In the genomic region with DNA sequence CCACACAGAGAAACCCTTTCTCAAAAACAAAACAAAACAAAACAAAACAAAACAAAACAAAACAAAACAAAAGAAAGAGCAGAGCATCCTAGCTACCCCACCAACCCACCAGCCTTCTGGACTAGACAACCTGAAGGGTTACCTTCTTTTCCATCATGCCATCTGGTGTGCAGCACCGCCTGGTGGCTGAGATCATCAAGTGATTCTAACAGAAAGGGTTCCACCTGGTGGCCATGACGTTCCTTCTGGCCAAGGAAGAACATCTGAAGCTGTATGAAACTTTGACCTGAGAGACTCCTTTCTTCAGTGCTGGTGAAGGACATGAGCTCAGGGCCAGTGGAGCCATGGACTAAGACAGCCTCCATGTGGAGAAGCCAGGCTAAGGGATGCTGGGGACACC, we compare ENCODE assay signal across 9 mouse cellular contexts. TPM values are rescaled to one million over a fixed set of nuclear protein-coding genes. Genes with fewer than 3 reads are reported as not detected.
DNase-seq lines count a peak whose midpoint lies in the region; ATAC-seq and TF ChIP-seq lines count a peak whose summit lies in the region.
"Had no signal": no experiment of that assay in that cellular context is flagged by ENCODE, and none has a peak within 500 bp of the region (broad histone marks: within the 10 kb centered on the region; RNA-seq: fewer than 3 reads in every experiment).

No protein-coding gene starts in this region.

- DNase-seq in heart, adult 11 months = peak; percentile 92
- peak; percentile 81 for DNase-seq in MEL (ENCODE audit: low read depth, low spot score)
- peak; percentile 45 for DNase-seq in cerebellum, adult 11 months
- DNase-seq in gastrocnemius, adult 18-20 months (ENCODE audit: low spot score) = peak; percentile 71
- DNase-seq in large intestine, adult 2 months (ENCODE audit: low read depth, low spot score) = peak; percentile 60
- peak; percentile 66 to 79 for DNase-seq in lung, postnatal 4 days
- DNase-seq in spleen, adult 2 months (ENCODE audit: low read depth in 1 of 2, low spot score in 2 of 2) = peak; percentile 63 to 71

- no peak for TF ChIP-seq POLR2A in MEL (IDR thresholded peaks at IDR 0.05; ENCODE audit: control insufficient read depth in 1 of 2, insufficient read depth in 1 of 2, low read depth in 1 of 2, low read length in 2 of 2, poor library complexity in 1 of 2)
- TF ChIP-seq POLR2A in spleen, adult 2 months (IDR thresholded peaks at IDR 0.05; ENCODE audit: low read depth, low read length) = no peak

- no peaks in the 10 kb centered on the region for H3K4me1 ChIP-seq in heart, embryonic 11.5 days (ENCODE audit: control insufficient read depth, insufficient read depth, low read length)
- H3K4me1 ChIP-seq in MEL (ENCODE audit: control insufficient read depth in 1 of 2, insufficient read depth in 2 of 2, low read length in 2 of 2) = no peaks in the 10 kb centered on the region
- no peaks in the 10 kb centered on the region for H3K4me1 ChIP-seq in spleen, adult 2 months (ENCODE audit: control insufficient read depth, insufficient read depth, insufficient read length)
- H3K4me1 ChIP-seq: liver, embryonic 15.5 days had no signal

- no peak overlapping the region for H3K4me3 ChIP-seq in heart, embryonic 11.5 days (ENCODE audit: low read depth, low read length)
- H3K4me3 ChIP-seq in MEL (ENCODE audit: control insufficient read depth in 1 of 2, insufficient read depth in 1 of 2, low read depth in 2 of 2, low read length in 2 of 2) = no peak overlapping the region
- H3K4me3 ChIP-seq in spleen, adult 2 months (ENCODE audit: extremely low read depth, insufficient read depth, insufficient read length) = no peak overlapping the region
- H3K4me3 ChIP-seq: liver, embryonic 15.5 days had no signal

- H3K27me3 ChIP-seq in heart, embryonic 11.5 days (ENCODE audit: control insufficient read depth, insufficient read depth, low read length) = no peaks in the 10 kb centered on the region
- H3K27me3 ChIP-seq in MEL (ENCODE audit: control insufficient read depth in 1 of 2, insufficient read depth in 2 of 2, low read length in 2 of 2) = peaks cover 3% of the 10 kb centered on the region in 2 experiments
- no peaks in the 10 kb centered on the region for H3K27me3 ChIP-seq in spleen, adult 2 months (ENCODE audit: control insufficient read depth, insufficient read depth, low read length)

- no peak overlapping the region for H3K9ac ChIP-seq in heart, embryonic 11.5 days (ENCODE audit: low read depth, low read length)
- H3K9ac ChIP-seq in MEL (ENCODE audit: control insufficient read depth, low read depth, low read length, poor library complexity, severe bottlenecking) = no peak overlapping the region
- H3K9ac ChIP-seq: liver, embryonic 15.5 days had no signal

- peak; percentile 84 to 100 (median 97) for TF ChIP-seq CTCF in MEL (IDR thresholded peaks at IDR 0.05 in 2 of 3, conservative IDR thresholded peaks at IDR 0.05 in 1 of 3; ENCODE audit: control insufficient read depth in 1 of 3, insufficient read depth in 1 of 3, low read depth in 2 of 3, low read length in 3 of 3, poor library complexity in 1 of 3, severe bottlenecking in 1 of 3)
- TF ChIP-seq CTCF in spleen, adult 2 months (IDR thresholded peaks at IDR 0.05; ENCODE audit: extremely low read depth, insufficient read depth, insufficient read length, insufficient replicate concordance) = peak; percentile 98; the same call in 1 of the 2 replicates

- peak; percentile 94 for TF ChIP-seq RAD21 in MEL (IDR thresholded peaks at IDR 0.05; ENCODE audit: low read depth, low read length)

- no peak overlapping the region for H3K4me2 ChIP-seq in heart, embryonic 11.5 days
- H3K4me2 ChIP-seq: liver, embryonic 15.5 days had no signal

- H3K27ac ChIP-seq in heart, embryonic 11.5 days (ENCODE audit: low read depth, low read length) = no peak overlapping the region
- no peak overlapping the region for H3K27ac ChIP-seq in MEL (ENCODE audit: control insufficient read depth, low read depth, low read length)
- H3K27ac ChIP-seq in spleen, adult 2 months (ENCODE audit: insufficient read depth, low read length) = no peak overlapping the region
- H3K27ac ChIP-seq: liver, embryonic 15.5 days had no signal

- no peaks in the 10 kb centered on the region for H3K9me3 ChIP-seq in heart, embryonic 11.5 days (replicated peaks; ENCODE audit: control insufficient read depth, low read length)
- no peaks in the 10 kb centered on the region for H3K9me3 ChIP-seq in MEL (replicated peaks; ENCODE audit: insufficient read depth, low read length)
- H3K9me3 ChIP-seq: liver, embryonic 15.5 days had no signal

- no peak for ATAC-seq in heart, embryonic 11.5 days (replicated peaks; ENCODE audit: insufficient number of reproducible peaks, low FRiP score, low TSS enrichment)

- TF ChIP-seq EP300 in MEL (IDR thresholded peaks at IDR 0.05; ENCODE audit: low read depth in 1 of 2, low read length in 2 of 2) = no peak

- no peaks in the 10 kb centered on the region for H3K79me2 ChIP-seq in MEL (ENCODE audit: control insufficient read depth, insufficient read depth, low read length, poor library complexity)

- WGBS in heart, embryonic 11.5 days (ENCODE audit: insufficient replicate concordance) = 9% methylated on average over 2 of the region's 2 CpGs
- 2% methylated on average over 2 of the region's 2 CpGs for WGBS in large intestine, adult 2 months
- WGBS in spleen, adult 2 months = 2% methylated on average over 2 of the region's 2 CpGs

- H3K36me3 ChIP-seq in heart, embryonic 11.5 days (ENCODE audit: control insufficient read depth, insufficient read depth, low read length) = no peaks in the 10 kb centered on the region
- H3K36me3 ChIP-seq in MEL (ENCODE audit: control insufficient read depth in 1 of 2, insufficient read depth in 2 of 2, low read length in 2 of 2) = no peaks in the 10 kb centered on the region
- no peaks in the 10 kb centered on the region for H3K36me3 ChIP-seq in spleen, adult 2 months (ENCODE audit: control insufficient read depth, insufficient read depth, low read length)
- H3K36me3 ChIP-seq: liver, embryonic 15.5 days had no signal

TF ChIP-seq in MEL, 35 proteins besides CTCF, POLR2A, EP300 and RAD21 (continues in another document):
- no peak for TF ChIP-seq ETS1 (IDR thresholded peaks at IDR 0.05; ENCODE audit: low read depth, low read length)
- TF ChIP-seq CHD1 (IDR thresholded peaks at IDR 0.05; ENCODE audit: low read depth, low read length) = no peak
- no peak for TF ChIP-seq NRF1 (IDR thresholded peaks at IDR 0.05; ENCODE audit: insufficient read depth, low read depth, low read length, poor library complexity, severe bottlenecking)
- no peak for TF ChIP-seq CHD2 (IDR thresholded peaks at IDR 0.05; ENCODE audit: low read length)
- TF ChIP-seq ZKSCAN1 (IDR thresholded peaks at IDR 0.05; ENCODE audit: low read depth, low read length) = no peak
- TF ChIP-seq MAFK (IDR thresholded peaks at IDR 0.05; ENCODE audit: borderline replicate concordance, low read depth, low read length) = no peak
- TF ChIP-seq SIN3A (IDR thresholded peaks at IDR 0.05; ENCODE audit: low read length) = peak; percentile 64; the same call in 1 of the 2 replicates
- peak; percentile 47 for TF ChIP-seq BHLHE40 (IDR thresholded peaks at IDR 0.05; ENCODE audit: borderline replicate concordance, low read depth, low read length)
- TF ChIP-seq ZC3H11A (IDR thresholded peaks at IDR 0.05; ENCODE audit: low read depth, low read length) = peak; percentile 100
- no peak for TF ChIP-seq HCFC1 (IDR thresholded peaks at IDR 0.05; ENCODE audit: low read depth, low read length)
- TF ChIP-seq ELF1 (IDR thresholded peaks at IDR 0.05; ENCODE audit: low read depth, low read length) = 0 out of 2 replicates have a peak, but pooled peaks have one; percentile 7
- no peak for TF ChIP-seq RCOR1 (IDR thresholded peaks at IDR 0.05; ENCODE audit: low read depth, low read length)
- TF ChIP-seq KAT2A (conservative IDR thresholded peaks at IDR 0.05; ENCODE audit: low read depth, low read length) = no peak
- TF ChIP-seq GATA1 (IDR thresholded peaks at IDR 0.05; ENCODE audit: low read depth, low read length) = no peak
- no peak for TF ChIP-seq POLR2AphosphoS5 (IDR thresholded peaks at IDR 0.05; ENCODE audit: borderline replicate concordance, low read depth, low read length)
- no peak for TF ChIP-seq POLR2AphosphoS2 (IDR thresholded peaks at IDR 0.05; ENCODE audit: low read length)
- TF ChIP-seq NELFE (IDR thresholded peaks at IDR 0.05; ENCODE audit: low read depth, low read length) = no peak; the same call in 1 of the 2 replicates
- TF ChIP-seq ZMIZ1 (IDR thresholded peaks at IDR 0.05; ENCODE audit: low read depth, low read length) = no peak
- no peak for TF ChIP-seq TAL1 (IDR thresholded peaks at IDR 0.05; ENCODE audit: low read length)
- TF ChIP-seq E2F4 (IDR thresholded peaks at IDR 0.05; ENCODE audit: borderline replicate concordance, low read depth, low read length) = no peak
- no peak for TF ChIP-seq USF1 (IDR thresholded peaks at IDR 0.05; ENCODE audit: low read depth, low read length)
- no peak for TF ChIP-seq TCF12 (IDR thresholded peaks at IDR 0.05; ENCODE audit: low read depth, low read length)
- TF ChIP-seq MAZ (IDR thresholded peaks at IDR 0.05; ENCODE audit: low read depth, low read length) = no peak
- 0 out of 2 replicates have a peak, but pooled peaks have one; percentile 12 for TF ChIP-seq ZNF384 (IDR thresholded peaks at IDR 0.05; ENCODE audit: low read depth, low read length)
- TF ChIP-seq TBP (IDR thresholded peaks at IDR 0.05; ENCODE audit: low read depth, low read length) = no peak
- TF ChIP-seq UBTF (IDR thresholded peaks at IDR 0.05; ENCODE audit: borderline replicate concordance, insufficient read depth, low read depth, low read length) = no peak
- no peak for TF ChIP-seq MAX (IDR thresholded peaks at IDR 0.05; ENCODE audit: low read length)
- TF ChIP-seq USF2 (IDR thresholded peaks at IDR 0.05; ENCODE audit: borderline replicate concordance in 1 of 2, insufficient read depth in 1 of 2, low read depth in 1 of 2, low read length in 2 of 2) = no peak
- TF ChIP-seq MEF2A (IDR thresholded peaks at IDR 0.05; ENCODE audit: extremely low read depth, insufficient replicate concordance, low read depth, low read length, poor library complexity, severe bottlenecking) = no peak
- 0 out of 2 replicates have a peak, but pooled peaks have one; percentile 18 for TF ChIP-seq MYC (IDR thresholded peaks at IDR 0.05; ENCODE audit: low read depth, low read length)

RNA-seq across cellular contexts. Expression of a gene that starts 19.0 kb away (rescaled TPM):
- 15.6 and 20.6 TPM in 2 replicates for polyA plus RNA-seq in heart, embryonic 11.5 days (2014; fragmentation: Nextera tagmentation; extraction: Ambion mirVana)
- total RNA-seq in MEL (2012; rRNA removed) = 0.10 and 0.12 TPM in 2 replicates
- under 1 TPM in 1 of 2 experiments, not detected in 1; 0.13 TPM for polyA plus RNA-seq in MEL (2012; ENCODE audit: insufficient read depth in 1 of 2, insufficient read length in 2 of 2, low read depth in 1 of 2, low replicate concordance in 2 of 2, missing spikeins in 1 of 2)
- total RNA-seq in gastrocnemius, adult 18-20 months (2021) = 10 to 100 TPM in 1 of 2 experiments, 1 to 10 TPM in 1; 6.9 to 11.3 TPM
- polyA plus RNA-seq in large intestine, adult 2 months (2012; rRNA removed) = 2.2 and 2.4 TPM in 2 replicates
- 10.6 and 14.7 TPM in 2 replicates for polyA plus RNA-seq in spleen, adult 2 months (2012; rRNA removed)
